Mouse (Mus musculus): Measurements from ENCODE around the gene Gm49383. TPM values are rescaled to one million over a fixed set of nuclear protein-coding genes. Genes with fewer than 3 reads are reported as not detected.
A peak's percentile ranks its signal among the peaks of the same experiment; 100 is the strongest.

Gm49383 gene
- polyA plus RNA-seq, 1 experiment from 2014 or later: 10.2 TPM

DNA sequence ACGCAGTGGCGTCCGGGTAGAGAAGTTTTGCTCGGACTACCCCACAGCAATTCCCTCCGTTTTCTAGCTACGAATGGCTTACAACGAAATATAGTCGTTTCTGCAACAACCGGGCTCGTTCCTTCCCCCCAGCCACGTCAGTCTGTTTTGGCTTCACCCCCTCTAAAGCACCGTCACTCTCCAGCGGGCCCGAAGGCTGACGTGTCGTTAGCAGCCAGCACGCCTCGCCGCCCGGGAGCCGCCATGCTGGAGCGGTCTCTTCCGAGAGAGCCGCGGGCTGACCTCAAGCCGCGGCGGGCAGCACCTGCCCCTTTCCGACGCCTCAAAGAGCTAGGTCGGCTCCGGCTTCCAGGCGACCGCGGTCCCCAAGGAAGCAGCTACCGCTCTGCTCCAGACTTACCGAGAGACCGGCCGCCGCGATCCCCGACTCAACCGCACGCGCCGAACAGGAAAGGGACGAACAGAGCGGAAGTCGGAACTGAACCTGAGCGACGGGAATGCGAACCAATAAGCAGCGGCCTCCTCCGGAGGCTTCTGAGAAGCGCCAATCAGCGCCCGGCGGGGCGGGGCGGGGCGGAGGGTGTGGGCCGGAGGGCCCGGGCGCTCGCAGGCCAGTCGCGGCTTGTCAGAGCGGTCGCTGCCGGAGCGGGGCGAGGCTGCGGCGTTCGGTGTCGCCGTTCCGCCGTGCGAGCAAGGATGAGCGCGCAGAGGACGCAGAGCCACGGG lies 13.2 kb downstream of the Gm49383 start, which contains the start of the genes Rpl36al and Mgat2:
TSS of gene Rpl36al (minus strand) at position 501 of the 726 bp plus-strand sequence.
TSS of gene Mgat2 (plus strand) at position 575 of the 726 bp plus-strand sequence.
- H3K4me2 ChIP-seq (replicated peaks; ENCODE audit: low read depth): peak within 1 kb of the TSS; percentile 77
- WGBS: under 1% methylated on average over 84 of the region's 84 CpGs
- peak; percentile 99 for ATAC-seq

DNA sequence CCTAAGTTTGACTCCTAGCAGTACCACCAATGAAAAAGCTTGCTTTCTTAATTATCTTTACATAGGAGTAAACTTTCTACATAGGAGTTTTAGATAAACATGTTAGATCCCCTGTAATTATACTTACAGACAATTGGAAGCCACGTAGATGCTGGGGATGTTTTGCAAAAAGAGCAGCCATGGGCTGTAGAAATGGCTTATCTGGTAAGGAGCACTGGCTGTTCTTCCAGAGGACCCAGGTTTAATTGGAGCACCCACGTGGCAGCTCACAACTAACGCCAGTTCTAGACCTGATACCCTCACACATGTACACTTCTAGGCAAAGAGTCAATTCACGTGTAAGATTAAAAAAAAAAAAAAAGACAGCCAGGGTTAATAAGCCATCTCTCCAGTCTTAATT lies 15.1 kb downstream of the Gm49383 start:
- WGBS: 80% methylated on average over 4 of the region's 4 CpGs

More for the DNA sequence above, 13.2 kb downstream of the Gm49383 start, which contains the start of the genes Rpl36al and Mgat2:
- Histone ChIP-seq H3K9me3 (ENCODE audit: control insufficient read depth) (no peaks in the 10 kb centered on the region), H3K27ac (ENCODE audit: low read depth, low read length) (peak within 1 kb of the TSS; percentile 84), H3K4me1 (replicated peaks; ENCODE audit: control insufficient read depth, insufficient read depth, low read length) (peaks cover 8% of the 10 kb centered on the region; the same call in 1 of the 2 replicates), H3K27me3 (replicated peaks; ENCODE audit: control insufficient read depth, insufficient read depth, low read length) (no peaks in the 10 kb centered on the region), H3K9ac (ENCODE audit: low read depth, low read length) (peak within 1 kb of the TSS; percentile 77), H3K4me3 (ENCODE audit: low read depth, low read length) (peak within 1 kb of the TSS; percentile 84), H3K36me3 (ENCODE audit: control insufficient read depth, insufficient read depth) (peaks cover 4% of the 10 kb centered on the region; the same call in 1 of the 2 replicates)
- no peak for TF ChIP-seq CTCF (IDR thresholded peaks at IDR 0.05; ENCODE audit: low read depth)

DNA sequence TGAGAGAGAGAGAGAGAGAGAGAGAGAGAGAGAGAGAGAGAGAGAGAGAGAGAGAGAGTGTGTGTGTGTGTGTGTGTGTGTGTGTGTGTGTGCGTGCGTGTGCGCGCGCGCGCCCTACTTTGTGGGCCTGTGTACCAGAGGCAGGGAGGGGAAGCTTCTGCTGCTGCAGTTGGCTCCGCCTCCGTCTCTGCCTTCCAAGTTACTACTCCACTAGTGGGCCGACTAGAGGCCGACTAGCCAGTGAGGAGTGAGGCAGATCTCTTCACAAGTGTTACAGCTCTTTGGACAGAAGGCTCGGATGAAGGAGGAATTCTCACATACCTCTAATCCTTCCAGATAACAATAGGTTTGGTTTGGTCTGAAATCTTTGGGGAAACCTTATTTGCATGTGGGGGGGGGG lies 17.5 kb downstream of the Gm49383 start:
- 70% methylated on average over 12 of the region's 12 CpGs for WGBS

More for the DNA sequence above, 15.1 kb downstream of the Gm49383 start:
- no peaks in the 10 kb centered on the region for H3K9me3 ChIP-seq (ENCODE audit: control insufficient read depth)
- H3K9ac ChIP-seq (ENCODE audit: low read depth, low read length): no peak overlapping the region
- H3K4me3 ChIP-seq (ENCODE audit: low read depth, low read length): no peak overlapping the region
- no peaks in the 10 kb centered on the region for H3K27me3 ChIP-seq (replicated peaks; ENCODE audit: control insufficient read depth, insufficient read depth, low read length)
- no peak overlapping the region for H3K4me2 ChIP-seq (replicated peaks; ENCODE audit: low read depth)
- H3K4me1 ChIP-seq (replicated peaks; ENCODE audit: control insufficient read depth, insufficient read depth, low read length): peaks cover 8% of the 10 kb centered on the region; the same call in 1 of the 2 replicates
- H3K36me3 ChIP-seq (ENCODE audit: control insufficient read depth, insufficient read depth): 0 out of 2 replicates have a peak, but pooled peaks cover 4% of the 10 kb centered on the region
- no peak overlapping the region for H3K27ac ChIP-seq (ENCODE audit: low read depth, low read length)
- TF ChIP-seq CTCF (IDR thresholded peaks at IDR 0.05; ENCODE audit: low read depth): no peak
- ATAC-seq: no peak

DNA sequence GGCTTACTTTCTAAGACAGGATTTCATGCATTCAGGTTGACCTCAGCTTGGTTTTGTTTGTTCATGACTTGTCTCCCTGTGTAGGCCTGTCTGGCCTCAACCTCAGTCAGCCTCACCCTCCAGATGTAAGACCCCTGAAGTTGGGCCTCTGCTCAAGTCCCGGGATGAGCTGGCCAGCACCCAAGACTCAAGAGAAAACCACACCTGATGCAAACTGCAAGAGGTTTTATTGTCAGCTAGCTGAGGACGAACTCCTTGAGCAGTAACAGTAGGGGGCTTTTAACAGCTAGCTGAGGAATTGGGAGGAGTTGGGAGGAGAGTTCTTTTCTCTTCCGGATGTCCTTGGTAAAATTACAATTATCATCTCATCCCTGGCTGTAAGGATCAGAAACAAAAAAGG lies 19.4 kb downstream of the Gm49383 start:
- Histone ChIP-seq H3K9me3 (ENCODE audit: control insufficient read depth) (no peaks in the 10 kb centered on the region), H3K36me3 (ENCODE audit: control insufficient read depth, insufficient read depth) (peaks cover 4% of the 10 kb centered on the region; the same call in 1 of the 2 replicates), H3K4me2 (replicated peaks; ENCODE audit: low read depth) (no peak overlapping the region), H3K4me1 (replicated peaks; ENCODE audit: control insufficient read depth, insufficient read depth, low read length) (no peaks in the 10 kb centered on the region), H3K27ac (ENCODE audit: low read depth, low read length) (no peak overlapping the region), H3K9ac (ENCODE audit: low read depth, low read length) (no peak overlapping the region), H3K27me3 (replicated peaks; ENCODE audit: control insufficient read depth, insufficient read depth, low read length) (no peaks in the 10 kb centered on the region), H3K4me3 (ENCODE audit: low read depth, low read length) (no peak overlapping the region)
- TF ChIP-seq CTCF (IDR thresholded peaks at IDR 0.05; ENCODE audit: low read depth): no peak
- no peak for ATAC-seq
- 90% methylated on average over 3 of the region's 3 CpGs for WGBS

More for the DNA sequence above, 17.5 kb downstream of the Gm49383 start:
- H3K4me2 ChIP-seq (replicated peaks; ENCODE audit: low read depth): no peak overlapping the region
- no peak overlapping the region for H3K4me3 ChIP-seq (ENCODE audit: low read depth, low read length)
- no peaks in the 10 kb centered on the region for H3K4me1 ChIP-seq (replicated peaks; ENCODE audit: control insufficient read depth, insufficient read depth, low read length)
- TF ChIP-seq CTCF (IDR thresholded peaks at IDR 0.05; ENCODE audit: low read depth): no peak
- H3K27ac ChIP-seq (ENCODE audit: low read depth, low read length): no peak overlapping the region
- ATAC-seq: no peak
- no peaks in the 10 kb centered on the region for H3K27me3 ChIP-seq (replicated peaks; ENCODE audit: control insufficient read depth, insufficient read depth, low read length)
- peaks cover 4% of the 10 kb centered on the region; the same call in 1 of the 2 replicates for H3K36me3 ChIP-seq (ENCODE audit: control insufficient read depth, insufficient read depth)
- H3K9me3 ChIP-seq (ENCODE audit: control insufficient read depth): no peaks in the 10 kb centered on the region
- no peak overlapping the region for H3K9ac ChIP-seq (ENCODE audit: low read depth, low read length)

DNA sequence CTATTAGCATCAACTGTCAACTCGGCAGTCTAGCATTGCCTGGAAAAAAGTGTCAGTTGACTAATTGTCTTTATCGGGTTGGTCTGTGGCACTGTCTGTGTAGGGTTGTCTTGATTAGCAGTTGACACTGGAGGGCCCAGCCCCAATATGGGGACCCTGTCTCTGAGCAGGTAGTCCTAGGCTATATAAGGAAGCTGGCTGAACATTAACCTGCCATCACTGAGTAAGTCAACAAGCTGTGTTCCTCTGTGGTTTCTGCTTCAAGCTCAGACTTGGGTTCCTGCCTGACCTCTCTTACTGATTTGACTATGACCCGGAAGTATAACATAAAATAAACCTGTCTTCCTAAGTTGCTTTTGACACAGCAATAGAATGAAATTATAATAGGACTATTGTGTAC lies 20.9 kb downstream of the Gm49383 start:
- no peaks in the 10 kb centered on the region for H3K27me3 ChIP-seq (replicated peaks; ENCODE audit: control insufficient read depth, insufficient read depth, low read length)
- no peak overlapping the region for H3K4me3 ChIP-seq (ENCODE audit: low read depth, low read length)
- peak; percentile 65 for ATAC-seq
- no peak for TF ChIP-seq CTCF (IDR thresholded peaks at IDR 0.05; ENCODE audit: low read depth)
- H3K4me2 ChIP-seq (replicated peaks; ENCODE audit: low read depth): no peak overlapping the region
- H3K9ac ChIP-seq (ENCODE audit: low read depth, low read length): no peak overlapping the region
- peaks cover 3% of the 10 kb centered on the region; the same call in 1 of the 2 replicates for H3K36me3 ChIP-seq (ENCODE audit: control insufficient read depth, insufficient read depth)
- H3K9me3 ChIP-seq (ENCODE audit: control insufficient read depth): no peaks in the 10 kb centered on the region
- no peaks in the 10 kb centered on the region for H3K4me1 ChIP-seq (replicated peaks; ENCODE audit: control insufficient read depth, insufficient read depth, low read length)
- no peak overlapping the region for H3K27ac ChIP-seq (ENCODE audit: low read depth, low read length)
- WGBS: 59% methylated on average over 3 of the region's 3 CpGs

DNA sequence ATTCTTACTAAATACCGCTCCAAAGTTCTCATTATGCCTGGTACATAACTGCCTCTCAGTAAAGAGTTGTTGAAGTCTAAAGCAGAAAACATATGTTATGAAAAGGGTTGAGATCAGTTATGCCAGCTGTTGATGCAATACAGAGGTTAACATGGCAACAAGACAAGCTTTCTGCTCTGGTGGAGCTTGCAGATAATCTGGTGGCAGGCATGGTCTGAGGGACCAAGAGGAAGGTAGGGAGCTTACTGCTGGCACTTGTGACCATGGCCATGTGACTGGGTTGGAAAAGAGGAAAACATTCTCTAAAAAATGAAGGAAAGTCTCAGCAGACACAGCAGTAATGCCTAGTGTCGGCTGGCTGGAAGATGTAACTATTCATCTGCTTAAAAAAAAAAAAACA lies 25.6 kb downstream of the Gm49383 start:
- H3K27me3 ChIP-seq (replicated peaks; ENCODE audit: control insufficient read depth, insufficient read depth, low read length): no peaks in the 10 kb centered on the region
- WGBS: 96% methylated on average over 2 of the region's 2 CpGs
- TF ChIP-seq CTCF (IDR thresholded peaks at IDR 0.05; ENCODE audit: low read depth): no peak
- H3K9ac ChIP-seq (ENCODE audit: low read depth, low read length): no peak overlapping the region
- no peak for ATAC-seq
- no peaks in the 10 kb centered on the region for H3K4me1 ChIP-seq (replicated peaks; ENCODE audit: control insufficient read depth, insufficient read depth, low read length)
- H3K9me3 ChIP-seq (ENCODE audit: control insufficient read depth): no peaks in the 10 kb centered on the region
- H3K27ac ChIP-seq (ENCODE audit: low read depth, low read length): no peak overlapping the region
- H3K4me3 ChIP-seq (ENCODE audit: low read depth, low read length): no peak overlapping the region
- H3K36me3 ChIP-seq (ENCODE audit: control insufficient read depth, insufficient read depth): no peaks in the 10 kb centered on the region; the same call in 1 of the 2 replicates
- H3K4me2 ChIP-seq (replicated peaks; ENCODE audit: low read depth): no peak overlapping the region

All from intestine, postnatal 0 days (tissue).